Mouse (Mus musculus) cerebellum, adult 9-10 months (tissue): Measurements from ENCODE around the gene Hibch.

Experiments
- DNase-seq: peaks from one replicate; pipeline ENCODE4 v3.0.0; 2022

Hibch gene

GRCm38 (mm10) chr1:52844782-52845665 is at the start of gene Hibch:
Gene Hibch, plus strand, starts transcription at chr1:52844929.
- DNase-seq, result peak; percentile 99

GRCm38 (mm10) chr1:52795927-52796326 is 48.8 kb upstream of the Hibch start:
- DNase-seq, result no peak

- DNase-seq, result no peak
Measured at GRCm38 (mm10) chr1:52799056-52799726, 45.5 kb upstream of the Hibch start.

GRCm38 (mm10) chr1:52799772-52800171 is 45.0 kb upstream of the Hibch start:
- DNase-seq, result peak; percentile 54

GRCm38 (mm10) chr1:52800340-52800740 is 44.4 kb upstream of the Hibch start:
- no peak for DNase-seq

GRCm38 (mm10) chr1:52801651-52802050 is 43.1 kb upstream of the Hibch start:
- DNase-seq, result no peak

GRCm38 (mm10) chr1:52802406-52802975 is 42.2 kb upstream of the Hibch start:
- no peak for DNase-seq

- DNase-seq, result no peak
Measured at GRCm38 (mm10) chr1:52805041-52805440, 39.7 kb upstream of the Hibch start.

- DNase-seq, result no peak
Measured at GRCm38 (mm10) chr1:52808456-52808855, 36.3 kb upstream of the Hibch start.

GRCm38 (mm10) chr1:52816232-52816891 is 28.4 kb upstream of the Hibch start:
- no peak for DNase-seq

GRCm38 (mm10) chr1:52816910-52817812 is 27.6 kb upstream of the Hibch start, which contains the start of gene Inpp1:
Gene Inpp1, minus strand, starts transcription at chr1:52817688.
- peak; percentile 90 for DNase-seq

- no peak for DNase-seq
Measured at GRCm38 (mm10) chr1:52817813-52818147, 26.9 kb upstream of the Hibch start.

- no peak for DNase-seq
Measured at GRCm38 (mm10) chr1:52839099-52839498, 5.6 kb upstream of the Hibch start.

GRCm38 (mm10) chr1:52844354-52844753 is 375 bp upstream of the Hibch start:
- no peak for DNase-seq

GRCm38 (mm10) chr1:52846556-52846955 is 1.8 kb downstream of the Hibch start:
- DNase-seq, result no peak

- DNase-seq, result no peak
Measured at GRCm38 (mm10) chr1:52849422-52849821, 4.7 kb downstream of the Hibch start.

- peak; percentile 62 for DNase-seq
Measured at GRCm38 (mm10) chr1:52854029-52854428, 9.3 kb downstream of the Hibch start.

GRCm38 (mm10) chr1:52855904-52856601 is 11.3 kb downstream of the Hibch start:
- DNase-seq, result no peak

- DNase-seq, result no peak
Measured at GRCm38 (mm10) chr1:52864220-52864619, 19.5 kb downstream of the Hibch start.

- DNase-seq, result no peak
Measured at GRCm38 (mm10) chr1:52866007-52866406, 21.3 kb downstream of the Hibch start.

GRCm38 (mm10) chr1:52867876-52868275 is 23.1 kb downstream of the Hibch start:
- DNase-seq, result peak; percentile 34

- no peak for DNase-seq
Measured at GRCm38 (mm10) chr1:52884208-52884607, 39.5 kb downstream of the Hibch start.
